Mouse (Mus musculus) kidney, embryonic 16.5 days (tissue): ENCODE measurements around the gene Pfkm. TPM values are rescaled to one million over a fixed set of nuclear protein-coding genes. Genes with fewer than 3 reads are reported as not detected.

Experiments used
- ATAC-seq: fragments of 200-750 bp; cut with Nextera tagmentation; 2 replicates; pipeline ENCODE4 v1.8.0; 2017; ENCODE audit warnings: moderate TSS enrichment; ENCODE audit not compliant: low FRiP score, low TSS enrichment
- H3K27ac ChIP-seq: fragments of 300-500 bp; sonication (generic); 2 replicates; pipeline ENCODE4 v1.5.1; 2014; ENCODE audit warnings: low read length
- H3K27me3 ChIP-seq: fragments of 300-500 bp; sonication (generic); 2 replicates; pipeline ENCODE4 v1.6.1; 2014; ENCODE audit warnings: low read length, control low read depth, mixed read lengths; ENCODE audit not compliant: insufficient read depth
- H3K36me3 ChIP-seq: fragments of 300-500 bp; sonication (generic); 2 replicates; pipeline ENCODE4 v1.6.1; 2014; ENCODE audit warnings: low read length, control low read depth, mixed read lengths; ENCODE audit not compliant: insufficient read depth
- H3K4me1 ChIP-seq: fragments of 300-500 bp; sonication (generic); 2 replicates; pipeline ENCODE4 v1.6.1; 2014; ENCODE audit warnings: low read length, control low read depth, mixed read lengths; ENCODE audit not compliant: insufficient read depth
- H3K4me2 ChIP-seq: fragments of 300-500 bp; sonication (generic); replicated peaks from 2 replicates; pipeline ENCODE4 v1.6.1; 2014; ENCODE audit warnings: low read depth, low read length
- H3K4me3 ChIP-seq: fragments of 300-500 bp; sonication (generic); 2 replicates; pipeline ENCODE4 v1.5.1; 2014; ENCODE audit warnings: mild to moderate bottlenecking, low read length
- H3K9ac ChIP-seq: fragments of 300-500 bp; sonication (generic); replicated peaks from 2 replicates; pipeline ENCODE4 v1.6.1; 2014; ENCODE audit warnings: low read length
- H3K9me3 ChIP-seq: fragments of 300-500 bp; sonication (generic); 2 replicates; pipeline ENCODE4 v1.6.1; 2016; ENCODE audit warnings: low read length, control low read depth
- WGBS: fragments of 180-500 bp; shearing (Covaris S2); extraction: QIAGEN DNeasy Blood & Tissue Kit; methylation state at CpG from one replicate; pipeline ENCODE4 v1.1.7; 2014; 5-methylcytosine and 5-hydroxymethylcytosine counted together
- polyA plus RNA-seq: library from polyadenylated mRNA; unstranded; fragments of >200 nt; fragmentation: Nextera tagmentation; extraction: Ambion mirVana; gene quantifications from 2 replicates; pipeline ENCODE4 v1.2.1, GENCODE M21; 2015

Pfkm gene
- polyA plus RNA-seq, 1 experiment from 2014 or later = 45.7 TPM

DNA sequence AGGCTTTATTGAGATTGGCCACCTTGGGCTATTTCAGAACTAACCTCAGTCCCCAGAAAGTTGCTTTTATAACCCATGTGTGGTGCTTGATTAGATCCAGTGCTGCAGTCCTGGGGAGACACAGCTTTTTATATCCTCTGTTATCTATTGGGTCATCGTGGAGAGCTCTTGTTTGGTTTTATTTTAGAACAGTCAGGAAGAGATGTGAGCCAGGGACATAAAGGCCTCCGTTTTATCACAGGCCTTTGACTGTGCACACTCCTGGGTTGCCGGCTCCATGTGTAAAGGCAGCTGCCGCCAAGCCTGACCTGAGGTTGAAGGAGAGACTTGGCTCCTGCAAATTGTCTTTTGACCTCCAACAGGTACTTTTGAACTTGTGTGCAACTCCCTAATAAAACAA, 70.2 kb downstream of the Pfkm start:
- H3K27me3 ChIP-seq = peaks cover 20% of the 10 kb centered on the region
- no peak overlapping the region for H3K4me3 ChIP-seq
- H3K4me1 ChIP-seq = peaks cover 21% of the 10 kb centered on the region
- H3K9me3 ChIP-seq = no peaks in the 10 kb centered on the region
- 0 out of 2 replicates have a peak overlapping the region, but pooled peaks have one; percentile 24 for H3K27ac ChIP-seq
- no peak overlapping the region for H3K4me2 ChIP-seq
- no peak for ATAC-seq
- 58% methylated on average over 4 of the region's 4 CpGs for WGBS
- no peak overlapping the region for H3K9ac ChIP-seq
- H3K36me3 ChIP-seq = no peaks in the 10 kb centered on the region

DNA sequence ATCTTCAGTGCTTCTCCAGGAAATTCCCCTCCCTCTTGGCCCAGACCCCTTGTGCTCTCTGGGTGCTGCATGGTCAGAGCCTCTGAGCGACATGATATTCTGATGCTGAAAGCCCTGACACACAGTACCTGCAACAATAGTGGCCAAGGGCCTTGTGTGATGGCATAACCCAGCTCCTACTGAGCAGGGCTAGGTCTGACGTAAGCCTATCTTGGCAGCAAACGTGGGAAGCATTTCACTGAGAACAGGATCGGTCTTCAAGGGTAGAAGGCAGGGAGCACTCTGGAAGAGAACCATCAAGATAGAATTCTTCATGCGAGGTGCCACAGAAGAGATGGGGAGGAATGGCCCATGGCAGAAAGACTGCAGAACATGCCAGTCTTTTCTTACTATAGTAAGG, 73.1 kb downstream of the Pfkm start, which contains the start of gene Asb8:
Asb8 (minus strand) TSS at position 101 of the 400 bp plus-strand sequence.
- H3K27ac ChIP-seq = no peak within 1 kb of the TSS
- peaks cover 28% of the 10 kb centered on the region for H3K4me1 ChIP-seq
- H3K4me3 ChIP-seq = no peak within 1 kb of the TSS
- no peak within 1 kb of the TSS for H3K9ac ChIP-seq
- no peak within 1 kb of the TSS for H3K4me2 ChIP-seq
- ATAC-seq = no peak
- 80% methylated on average over 5 of the region's 5 CpGs for WGBS
- no peaks in the 10 kb centered on the region for H3K36me3 ChIP-seq
- H3K27me3 ChIP-seq = peaks cover 49% of the 10 kb centered on the region
- no peaks in the 10 kb centered on the region for H3K9me3 ChIP-seq

DNA sequence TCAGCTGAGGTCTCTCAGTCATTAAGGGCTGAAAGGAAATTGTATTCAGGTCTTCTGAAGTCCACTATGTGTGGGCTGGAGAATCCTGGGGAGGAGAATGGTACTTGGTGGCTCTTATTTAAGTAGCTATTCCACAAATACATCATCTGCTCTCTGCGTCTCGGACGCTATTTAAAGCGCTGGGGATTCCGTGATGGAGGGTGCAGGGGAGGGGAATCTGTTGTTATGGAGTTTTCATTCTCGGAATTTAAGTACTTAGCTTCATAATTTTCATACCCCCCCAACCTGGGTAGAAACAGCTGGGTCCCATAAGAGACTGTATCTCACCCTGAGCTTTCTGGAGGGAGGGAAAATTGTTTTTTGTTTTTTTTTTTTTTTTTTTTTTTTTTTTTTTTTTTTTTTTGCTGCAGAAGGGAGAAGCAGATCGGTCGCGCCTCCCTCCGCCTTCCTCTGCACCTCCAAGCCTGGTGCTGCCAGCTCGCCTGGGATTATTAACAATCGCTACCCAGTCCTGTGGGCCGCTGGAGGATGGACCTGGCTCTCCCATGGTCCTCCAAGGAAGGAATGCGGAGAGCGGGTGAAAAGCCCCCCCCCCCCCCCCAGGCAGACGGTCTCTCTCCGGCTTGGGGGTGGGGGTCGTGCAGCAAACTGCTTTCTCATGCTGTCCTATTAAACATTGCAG, 74.7 kb downstream of the Pfkm start, which contains the start of gene Ccdc184:
Ccdc184 (plus strand) TSS at position 196 of the 682 bp plus-strand sequence.
- peaks cover 21% of the 10 kb centered on the region for H3K4me1 ChIP-seq
- peak within 1 kb of the TSS; percentile 35; the same call in 1 of the 2 replicates for H3K9ac ChIP-seq
- H3K27ac ChIP-seq = no peak within 1 kb of the TSS
- no peaks in the 10 kb centered on the region for H3K36me3 ChIP-seq
- no peaks in the 10 kb centered on the region for H3K9me3 ChIP-seq
- ATAC-seq = peak; percentile 16; the same call in 1 of the 2 replicates
- peak within 1 kb of the TSS; percentile 49 for H3K4me3 ChIP-seq
- 3% methylated on average over 16 of the region's 18 CpGs for WGBS
- peak within 1 kb of the TSS; percentile 75 for H3K4me2 ChIP-seq
- peaks cover 55% of the 10 kb centered on the region for H3K27me3 ChIP-seq

GRCm38 (mm10) chr15:98167645-98168621, 75.5 kb downstream of the Pfkm start:
- H3K9ac ChIP-seq = peak overlapping the region; percentile 35; the same call in 1 of the 2 replicates
- H3K4me1 ChIP-seq = peaks cover 21% of the 10 kb centered on the region
- H3K36me3 ChIP-seq = no peaks in the 10 kb centered on the region
- WGBS = 2% methylated on average over 69 of the region's 69 CpGs
- peak overlapping the region; percentile 75 for H3K4me2 ChIP-seq
- H3K4me3 ChIP-seq = peak overlapping the region; percentile 49
- H3K27ac ChIP-seq = no peak overlapping the region
- no peaks in the 10 kb centered on the region for H3K9me3 ChIP-seq
- peak; percentile 81 for ATAC-seq
- H3K27me3 ChIP-seq = peaks cover 57% of the 10 kb centered on the region

DNA sequence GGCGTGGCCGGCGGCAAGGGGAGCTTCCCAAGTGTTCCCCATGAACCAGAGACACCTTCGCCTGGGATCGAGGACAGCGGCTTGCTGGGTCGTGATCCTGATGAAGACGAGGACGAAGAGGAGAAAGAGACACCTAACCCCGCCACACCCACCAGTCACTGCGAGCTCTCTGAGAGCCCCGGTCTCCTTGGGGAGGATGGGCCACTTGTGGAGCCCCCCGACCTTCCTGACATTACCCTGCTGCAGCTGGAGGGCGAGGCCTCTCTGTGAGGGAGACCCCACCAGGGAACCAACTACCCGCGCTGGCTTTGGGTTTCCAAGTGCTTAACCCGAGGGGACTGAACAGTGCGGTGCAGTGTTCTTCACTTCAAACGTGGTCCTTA, 76.2 kb downstream of the Pfkm start:
- H3K27ac ChIP-seq = no peak overlapping the region
- no peak overlapping the region for H3K9ac ChIP-seq
- no peak for ATAC-seq
- peak overlapping the region; percentile 49 for H3K4me3 ChIP-seq
- H3K27me3 ChIP-seq = peaks cover 57% of the 10 kb centered on the region
- 4% methylated on average over 19 of the region's 19 CpGs for WGBS
- H3K9me3 ChIP-seq = no peaks in the 10 kb centered on the region
- H3K4me2 ChIP-seq = peak overlapping the region; percentile 75; the same call in 1 of the 2 replicates
- peaks cover 21% of the 10 kb centered on the region for H3K4me1 ChIP-seq
- no peaks in the 10 kb centered on the region for H3K36me3 ChIP-seq

DNA sequence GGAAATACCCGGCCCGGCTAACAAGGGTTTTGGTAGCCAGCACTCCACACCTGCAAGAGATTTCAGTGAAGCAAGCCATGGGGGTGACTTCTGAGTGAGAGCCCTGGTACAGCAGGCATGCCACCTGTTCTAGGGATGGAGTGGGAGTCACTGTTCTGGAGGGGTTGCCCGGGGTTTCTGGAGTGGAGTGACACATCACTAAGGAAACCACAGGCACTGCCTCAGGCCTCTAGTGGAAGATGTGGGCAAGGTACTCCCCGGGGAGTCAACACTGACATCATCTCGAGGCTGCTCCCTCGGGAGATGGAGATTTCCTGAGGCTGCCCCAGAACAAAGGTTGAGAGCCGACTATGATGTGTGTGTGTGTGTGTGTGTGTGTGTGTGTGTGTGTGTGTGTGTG, 78.0 kb downstream of the Pfkm start:
- no peak overlapping the region for H3K4me3 ChIP-seq
- no peaks in the 10 kb centered on the region for H3K9me3 ChIP-seq
- no peak overlapping the region for H3K4me2 ChIP-seq
- no peaks in the 10 kb centered on the region for H3K36me3 ChIP-seq
- peaks cover 22% of the 10 kb centered on the region for H3K4me1 ChIP-seq
- no peak overlapping the region for H3K27ac ChIP-seq
- H3K9ac ChIP-seq = no peak overlapping the region
- ATAC-seq = no peak
- H3K27me3 ChIP-seq = peaks cover 56% of the 10 kb centered on the region
- WGBS = 36% methylated on average over 7 of the region's 7 CpGs

DNA sequence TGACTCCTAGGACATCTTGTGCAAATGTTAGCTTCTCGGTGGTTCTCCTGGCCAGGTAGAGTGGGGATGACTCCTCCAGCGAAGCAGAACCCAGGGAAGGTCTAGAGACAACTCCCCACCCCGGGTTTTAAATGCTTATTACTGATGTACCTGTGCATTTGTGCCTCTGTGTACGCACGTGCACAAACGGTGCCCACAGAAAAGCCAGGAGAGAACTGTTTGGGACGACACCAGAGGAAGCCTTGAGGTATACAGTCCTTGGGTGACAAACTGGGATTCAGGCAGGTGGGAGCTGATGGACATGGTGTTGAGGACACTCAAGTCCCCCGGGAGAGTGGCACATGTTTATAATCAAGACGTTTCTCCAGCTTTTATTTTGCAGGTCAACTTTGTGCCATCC, 78.5 kb downstream of the Pfkm start:
- no peaks in the 10 kb centered on the region for H3K9me3 ChIP-seq
- ATAC-seq = no peak
- peaks cover 51% of the 10 kb centered on the region for H3K27me3 ChIP-seq
- H3K36me3 ChIP-seq = no peaks in the 10 kb centered on the region
- 70% methylated on average over 9 of the region's 9 CpGs for WGBS
- no peak overlapping the region for H3K27ac ChIP-seq
- H3K9ac ChIP-seq = no peak overlapping the region
- H3K4me2 ChIP-seq = no peak overlapping the region
- H3K4me1 ChIP-seq = peaks cover 22% of the 10 kb centered on the region
- no peak overlapping the region for H3K4me3 ChIP-seq

DNA sequence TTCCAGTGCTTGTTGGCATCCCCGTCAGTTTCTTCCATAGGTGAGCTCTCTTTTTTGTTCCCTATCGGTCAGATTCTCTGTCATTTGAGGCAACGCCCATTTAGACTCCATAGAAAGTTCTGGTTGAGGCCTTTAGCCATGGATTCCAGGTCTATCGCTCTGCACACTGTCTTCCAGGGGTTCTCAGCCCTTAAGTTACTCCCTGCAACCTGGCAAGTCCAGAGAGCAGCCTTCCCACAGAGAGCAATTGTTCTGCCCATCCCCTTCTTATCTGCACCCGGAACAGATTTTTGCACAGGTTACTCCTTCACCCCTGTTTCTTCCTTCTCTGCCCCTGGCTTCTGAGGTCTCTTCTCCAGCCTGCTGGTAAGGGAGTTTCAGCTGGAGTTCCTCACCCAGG, 79.7 kb downstream of the Pfkm start:
- WGBS = 64% methylated on average over 5 of the region's 5 CpGs
- Histone ChIP-seq H3K27ac (no peak overlapping the region), H3K4me1 (peaks cover 18% of the 10 kb centered on the region), H3K9ac (no peak overlapping the region), H3K9me3 (no peaks in the 10 kb centered on the region), H3K4me2 (no peak overlapping the region), H3K27me3 (peaks cover 46% of the 10 kb centered on the region), H3K4me3 (no peak overlapping the region), H3K36me3 (no peaks in the 10 kb centered on the region)
- ATAC-seq = no peak

GRCm38 (mm10) chr15:98173821-98174220, 81.4 kb downstream of the Pfkm start:
- H3K27ac ChIP-seq = no peak overlapping the region
- H3K4me2 ChIP-seq = no peak overlapping the region
- H3K4me1 ChIP-seq = peaks cover 7% of the 10 kb centered on the region; the same call in 1 of the 2 replicates
- H3K9ac ChIP-seq = no peak overlapping the region
- ATAC-seq = no peak
- no peaks in the 10 kb centered on the region for H3K9me3 ChIP-seq
- H3K4me3 ChIP-seq = no peak overlapping the region
- WGBS = 38% methylated on average over 8 of the region's 8 CpGs
- H3K36me3 ChIP-seq = no peaks in the 10 kb centered on the region
- H3K27me3 ChIP-seq = peaks cover 29% of the 10 kb centered on the region
